Mouse (Mus musculus) kidney, embryonic 15.5 days (tissue): ENCODE data around the gene Rapgefl1. TPM values are rescaled to one million over a fixed set of nuclear protein-coding genes. Genes with fewer than 3 reads are reported as not detected.
A peak's percentile ranks its signal among the peaks of the same experiment; 100 is the strongest.

Source experiments
- ATAC-seq: fragments of 200-750 bp; cut with Nextera tagmentation; replicated peaks from 2 replicates; pipeline ENCODE4 v1.8.0; 2017; ENCODE audit warnings: moderate TSS enrichment; ENCODE audit not compliant: low FRiP score
- H3K27ac ChIP-seq: fragments of 300-500 bp; sonication (generic); 2 replicates; pipeline ENCODE4 v1.5.1; 2015; ENCODE audit warnings: mild to moderate bottlenecking, inconsistent platforms
- H3K27me3 ChIP-seq: fragments of 300-500 bp; sonication (generic); 2 replicates; pipeline ENCODE4 v1.6.1; 2015; ENCODE audit warnings: inconsistent platforms
- H3K36me3 ChIP-seq: fragments of 300-500 bp; sonication (generic); 2 replicates; pipeline ENCODE4 v1.6.1; 2015; ENCODE audit warnings: inconsistent platforms
- H3K4me1 ChIP-seq: fragments of 300-500 bp; sonication (generic); 2 replicates; pipeline ENCODE4 v1.6.1; 2015; ENCODE audit warnings: inconsistent platforms
- H3K4me2 ChIP-seq: fragments of 300-500 bp; sonication (generic); 2 replicates; pipeline ENCODE4 v1.6.1; 2015; ENCODE audit warnings: moderate library complexity, mild to moderate bottlenecking, inconsistent platforms
- H3K4me3 ChIP-seq: fragments of 300-500 bp; sonication (generic); replicated peaks from 2 replicates; pipeline ENCODE4 v1.5.1; 2015; ENCODE audit warnings: mild to moderate bottlenecking, inconsistent platforms
- H3K9ac ChIP-seq: fragments of 300-500 bp; sonication (generic); 2 replicates; pipeline ENCODE4 v1.6.1; 2015; ENCODE audit warnings: mild to moderate bottlenecking, inconsistent platforms
- H3K9me3 ChIP-seq: fragments of 300-500 bp; sonication (generic); replicated peaks from 2 replicates; pipeline ENCODE4 v1.6.1; 2016; ENCODE audit warnings: inconsistent platforms
- WGBS: fragments of 180-500 bp; shearing (Covaris S2); methylation state at CpG from one replicate; pipeline ENCODE4 v1.1.7; 2015; ENCODE audit warnings: mixed read lengths; 5-methylcytosine and 5-hydroxymethylcytosine counted together
- polyA plus RNA-seq: library from polyadenylated mRNA; unstranded; fragments of >200 nt; fragmentation: Nextera tagmentation; extraction: Ambion mirVana; gene quantifications from 2 replicates; pipeline ENCODE4 v1.2.1, GENCODE M21; 2015

Gene Rapgefl1
- polyA plus RNA-seq, 1 experiment from 2014 or later = 1.7 TPM

DNA sequence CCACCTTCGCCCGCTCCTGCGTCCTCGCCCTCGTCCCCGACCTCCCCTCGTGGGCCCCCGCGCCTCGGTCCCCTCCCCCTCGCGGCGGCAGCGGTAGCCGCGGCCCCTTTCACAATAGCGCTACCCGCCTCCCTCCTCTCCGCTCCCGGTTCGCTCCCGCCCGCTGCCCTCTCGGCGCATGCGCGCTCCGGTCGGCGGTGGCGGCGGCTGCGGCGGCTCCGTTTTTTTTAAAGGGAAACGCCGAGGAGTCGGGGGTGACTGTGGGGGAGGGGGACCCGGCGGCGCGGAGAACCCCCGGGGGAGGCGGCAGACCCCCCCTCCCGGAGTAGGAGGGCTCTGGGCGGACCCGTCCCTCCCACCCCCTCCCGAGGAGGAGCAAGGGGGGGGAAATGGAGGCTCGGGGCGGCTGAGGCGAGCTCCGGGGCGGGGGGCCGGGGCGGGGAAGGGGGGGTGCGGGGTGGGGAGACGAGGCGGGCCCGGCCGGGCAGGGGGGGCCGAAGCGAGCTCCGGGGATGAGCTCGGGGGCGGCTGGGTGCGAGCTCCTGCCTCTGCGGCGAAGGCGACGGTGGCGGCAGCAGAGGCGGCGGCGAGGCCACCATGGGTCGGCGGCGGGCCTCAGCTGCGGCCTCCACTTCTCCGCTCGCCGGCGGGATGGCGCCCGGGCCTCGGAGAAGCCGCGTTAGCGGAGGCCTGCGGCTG, 41.4 kb upstream of the Rapgefl1 start, which contains the start of gene Msl1:
Gene Msl1, plus strand, starts transcription at position 502 of the 699 bp plus-strand sequence.
- H3K27me3 ChIP-seq = no peaks in the 10 kb centered on the region
- under 1% methylated on average over 69 of the region's 89 CpGs for WGBS
- peaks cover 23% of the 10 kb centered on the region for H3K36me3 ChIP-seq
- H3K4me2 ChIP-seq = peak within 1 kb of the TSS; percentile 77
- no peaks in the 10 kb centered on the region for H3K9me3 ChIP-seq
- H3K27ac ChIP-seq = peak within 1 kb of the TSS; percentile 100
- H3K9ac ChIP-seq = peak within 1 kb of the TSS; percentile 100
- ATAC-seq = peak; percentile 64
- H3K4me1 ChIP-seq = peaks cover 43% of the 10 kb centered on the region
- peak within 1 kb of the TSS; percentile 100 for H3K4me3 ChIP-seq

DNA sequence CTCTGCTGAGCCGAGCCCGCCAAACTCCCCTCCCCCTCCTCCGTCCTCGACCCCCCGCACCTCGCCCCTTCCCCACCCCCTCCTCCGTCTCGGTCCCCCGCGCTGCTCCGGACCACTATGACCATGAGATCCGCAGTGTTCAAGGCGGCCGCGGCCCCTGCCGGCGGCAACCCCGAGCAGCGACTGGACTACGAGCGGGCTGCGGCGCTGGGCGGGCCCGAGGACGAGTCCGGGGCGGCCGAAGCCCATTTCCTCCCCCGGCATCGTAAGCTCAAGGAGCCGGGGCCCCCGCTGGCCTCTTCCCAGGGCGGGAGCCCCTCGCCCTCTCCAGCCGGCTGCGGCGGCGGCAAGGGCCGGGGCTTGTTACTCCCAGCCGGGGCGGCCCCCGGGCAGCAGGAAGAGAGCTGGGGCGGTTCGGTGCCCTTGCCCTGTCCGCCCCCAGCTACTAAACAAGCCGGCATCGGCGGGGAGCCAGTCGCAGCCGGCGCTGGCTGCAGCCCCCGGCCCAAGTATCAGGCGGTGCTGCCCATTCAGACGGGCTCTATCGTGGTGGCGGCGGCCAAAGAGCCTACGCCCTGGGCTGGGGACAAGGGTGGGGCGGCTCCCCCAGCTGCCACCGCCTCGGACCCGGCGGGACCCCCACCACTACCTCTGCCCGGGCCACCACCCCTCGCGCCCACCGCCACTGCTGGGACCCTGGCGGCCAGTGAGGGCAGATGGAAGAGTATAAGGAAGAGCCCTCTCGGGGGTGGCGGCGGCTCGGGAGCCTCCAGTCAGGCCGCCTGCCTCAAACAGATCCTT, 40.7 kb upstream of the Rapgefl1 start:
- H3K4me1 ChIP-seq = peaks cover 43% of the 10 kb centered on the region
- peaks cover 30% of the 10 kb centered on the region for H3K36me3 ChIP-seq
- peak overlapping the region; percentile 100 for H3K4me3 ChIP-seq
- peak; percentile 33 for ATAC-seq
- no peaks in the 10 kb centered on the region for H3K9me3 ChIP-seq
- no peaks in the 10 kb centered on the region for H3K27me3 ChIP-seq
- WGBS = under 1% methylated on average over 68 of the region's 74 CpGs
- H3K9ac ChIP-seq = peak overlapping the region; percentile 100
- H3K4me2 ChIP-seq = peak overlapping the region; percentile 77
- peak overlapping the region; percentile 100 for H3K27ac ChIP-seq

DNA sequence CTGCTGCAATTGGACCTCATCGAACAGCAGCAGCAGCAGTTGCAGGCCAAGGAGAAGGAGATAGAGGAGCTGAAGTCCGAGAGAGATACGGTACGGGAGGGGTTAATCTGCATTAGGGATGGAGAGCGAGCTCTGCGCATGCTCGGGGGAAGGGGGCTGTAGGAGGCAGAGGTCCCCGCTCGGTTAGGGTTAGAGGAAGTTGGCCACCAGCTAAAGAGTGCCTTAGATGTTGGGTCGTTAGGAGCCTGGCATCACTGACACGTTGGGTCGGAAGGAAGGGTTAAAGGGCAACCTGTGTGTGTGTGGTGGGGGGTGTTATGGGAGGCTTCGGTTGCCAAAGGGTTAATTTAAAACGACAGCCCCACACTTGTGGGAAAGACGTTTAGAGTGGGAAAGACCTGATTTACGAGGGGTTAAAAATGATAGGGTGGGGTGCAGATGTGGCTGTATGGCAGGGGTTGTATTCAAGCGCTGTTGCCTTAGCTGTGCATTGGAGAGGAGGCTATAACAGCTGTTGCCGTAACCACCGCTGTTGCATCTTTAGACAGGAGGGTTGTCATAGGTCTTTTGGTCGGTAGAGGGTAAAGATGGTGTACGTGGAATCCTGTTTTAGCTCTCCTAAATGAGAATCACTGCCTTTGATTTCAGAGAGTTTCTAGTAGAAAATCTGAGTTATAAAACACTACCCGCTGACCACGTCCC, 39.9 kb upstream of the Rapgefl1 start:
- Histone ChIP-seq H3K9me3 (no peaks in the 10 kb centered on the region), H3K4me1 (peaks cover 46% of the 10 kb centered on the region), H3K4me3 (peak overlapping the region; percentile 100), H3K36me3 (peaks cover 38% of the 10 kb centered on the region), H3K4me2 (peak overlapping the region; percentile 77), H3K9ac (peak overlapping the region; percentile 100), H3K27me3 (no peaks in the 10 kb centered on the region), H3K27ac (peak overlapping the region; percentile 100)
- 1% methylated on average over 23 of the region's 23 CpGs for WGBS
- ATAC-seq = peak; percentile 22; the same call in 1 of the 2 replicates

DNA sequence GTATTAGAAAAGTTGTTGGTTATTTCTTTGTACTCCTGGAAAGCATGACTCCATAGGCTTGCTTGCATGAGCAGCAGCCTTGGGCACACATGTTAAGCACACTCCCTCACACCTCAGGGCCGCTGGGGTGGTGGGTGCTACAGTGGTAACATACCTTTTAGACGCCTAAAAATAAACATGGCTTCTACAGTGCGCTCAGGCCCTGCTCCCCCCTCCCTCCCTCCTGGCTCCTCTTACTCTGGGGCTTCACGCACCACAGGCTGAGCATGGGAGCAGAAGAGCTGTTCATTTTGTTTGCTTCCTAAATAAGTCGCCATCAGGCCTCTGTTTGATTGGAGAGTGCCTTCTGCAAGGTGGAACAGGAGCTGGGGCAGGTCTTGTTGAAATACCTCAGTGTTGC, 39.3 kb upstream of the Rapgefl1 start:
- Histone ChIP-seq H3K9me3 (no peaks in the 10 kb centered on the region), H3K4me3 (peak overlapping the region; percentile 100), H3K9ac (peak overlapping the region; percentile 100), H3K27me3 (no peaks in the 10 kb centered on the region), H3K27ac (peak overlapping the region; percentile 100), H3K36me3 (peaks cover 44% of the 10 kb centered on the region), H3K4me2 (peak overlapping the region; percentile 77), H3K4me1 (peaks cover 42% of the 10 kb centered on the region)
- no peak for ATAC-seq
- under 1% methylated on average over 5 of the region's 5 CpGs for WGBS

DNA sequence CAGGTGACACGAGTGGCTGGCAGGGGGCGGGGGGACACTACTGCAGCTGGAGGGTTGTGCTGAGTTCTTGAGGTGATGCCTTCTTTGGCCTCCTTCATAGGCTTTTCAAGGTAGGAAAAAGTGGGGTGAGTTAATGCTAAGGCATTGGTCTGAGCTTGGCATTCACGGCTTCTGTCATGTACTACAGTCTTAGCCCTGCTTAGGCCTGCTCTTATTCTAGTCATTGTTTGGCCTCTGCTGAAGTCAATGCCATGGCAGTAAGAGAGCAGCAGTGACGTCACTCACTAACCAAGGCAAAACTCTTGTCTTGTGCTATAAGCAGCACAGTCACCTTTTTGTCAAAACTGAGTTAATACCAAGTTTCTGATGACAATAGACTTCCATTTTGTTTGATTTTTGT, 38.7 kb upstream of the Rapgefl1 start:
- peaks cover 50% of the 10 kb centered on the region for H3K36me3 ChIP-seq
- ATAC-seq = no peak
- H3K4me1 ChIP-seq = peaks cover 36% of the 10 kb centered on the region
- H3K4me2 ChIP-seq = peak overlapping the region; percentile 77
- H3K9ac ChIP-seq = peak overlapping the region; percentile 100
- no peaks in the 10 kb centered on the region for H3K9me3 ChIP-seq
- peak overlapping the region; percentile 100 for H3K4me3 ChIP-seq
- H3K27me3 ChIP-seq = no peaks in the 10 kb centered on the region
- H3K27ac ChIP-seq = peak overlapping the region; percentile 100
- 39% methylated on average over 4 of the region's 4 CpGs for WGBS

GRCm38 (mm10) chr11:98804605-98805004, 32.0 kb upstream of the Rapgefl1 start, which contains the start of gene Casc3:
Gene Casc3, plus strand, starts transcription at chr11:98804905.
- no peak for ATAC-seq
- H3K27ac ChIP-seq = no peak within 1 kb of the TSS
- no peaks in the 10 kb centered on the region for H3K9me3 ChIP-seq
- H3K27me3 ChIP-seq = no peaks in the 10 kb centered on the region
- no peak within 1 kb of the TSS for H3K9ac ChIP-seq
- 0 out of 2 replicates have a peak, but pooled peaks cover 17% of the 10 kb centered on the region for H3K4me1 ChIP-seq
- no peak within 1 kb of the TSS for H3K4me3 ChIP-seq
- H3K4me2 ChIP-seq = no peak within 1 kb of the TSS
- H3K36me3 ChIP-seq = peaks cover 91% of the 10 kb centered on the region
- WGBS = 89% methylated on average over 5 of the region's 5 CpGs

DNA sequence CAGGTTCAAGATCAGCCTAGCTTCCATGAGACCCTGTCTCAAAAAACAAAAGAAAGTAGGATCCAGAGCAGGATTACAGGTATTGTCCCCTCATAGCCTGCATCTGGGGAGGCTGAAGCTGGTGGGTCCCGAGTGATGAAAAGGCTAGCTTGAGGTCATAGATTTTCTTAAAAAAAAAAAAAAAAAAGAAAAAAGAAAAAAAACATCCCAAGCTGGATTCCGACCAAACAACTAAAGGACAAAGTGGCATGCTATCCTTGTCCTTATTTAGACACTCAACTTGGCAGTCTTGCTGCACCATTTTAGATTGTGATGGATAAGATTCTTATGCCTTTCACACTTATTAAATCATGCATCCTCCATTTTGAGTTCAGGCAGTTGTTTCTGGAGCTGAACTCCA, 28.2 kb upstream of the Rapgefl1 start:
- Histone ChIP-seq H3K27ac (peak overlapping the region; percentile 99), H3K27me3 (no peaks in the 10 kb centered on the region), H3K9me3 (no peaks in the 10 kb centered on the region), H3K4me1 (peaks cover 29% of the 10 kb centered on the region), H3K9ac (no peak overlapping the region), H3K36me3 (peaks cover 77% of the 10 kb centered on the region), H3K4me3 (peak overlapping the region; percentile 91), H3K4me2 (peak overlapping the region; percentile 68)
- 58% methylated on average over 2 of the region's 2 CpGs for WGBS
- no peak for ATAC-seq

GRCm38 (mm10) chr11:98809457-98810290, 26.9 kb upstream of the Rapgefl1 start:
- peaks cover 29% of the 10 kb centered on the region for H3K4me1 ChIP-seq
- ATAC-seq = peak; percentile 99
- H3K36me3 ChIP-seq = peaks cover 76% of the 10 kb centered on the region
- peak overlapping the region; percentile 99 for H3K27ac ChIP-seq
- peak overlapping the region; percentile 68 for H3K4me2 ChIP-seq
- H3K4me3 ChIP-seq = peak overlapping the region; percentile 91
- no peaks in the 10 kb centered on the region for H3K27me3 ChIP-seq
- H3K9me3 ChIP-seq = no peaks in the 10 kb centered on the region
- peak overlapping the region; percentile 96 for H3K9ac ChIP-seq
- 0% methylated on average over 84 of the region's 84 CpGs for WGBS

GRCm38 (mm10) chr11:98810686-98811085, 25.9 kb upstream of the Rapgefl1 start:
- Histone ChIP-seq H3K36me3 (peaks cover 74% of the 10 kb centered on the region), H3K27ac (peak overlapping the region; percentile 99; the same call in 1 of the 2 replicates), H3K9me3 (no peaks in the 10 kb centered on the region), H3K4me2 (peak overlapping the region; percentile 68), H3K4me1 (peaks cover 24% of the 10 kb centered on the region), H3K27me3 (no peaks in the 10 kb centered on the region), H3K4me3 (peak overlapping the region; percentile 91), H3K9ac (peak overlapping the region; percentile 96; the same call in 1 of the 2 replicates)
- 64% methylated on average over 7 of the region's 7 CpGs for WGBS
- no peak for ATAC-seq

GRCm38 (mm10) chr11:98816706-98817239, 19.8 kb upstream of the Rapgefl1 start:
- no peaks in the 10 kb centered on the region for H3K9me3 ChIP-seq
- no peak overlapping the region for H3K27ac ChIP-seq
- ATAC-seq = no peak
- peaks cover 96% of the 10 kb centered on the region for H3K36me3 ChIP-seq
- H3K4me2 ChIP-seq = no peak overlapping the region
- no peak overlapping the region for H3K4me3 ChIP-seq
- no peaks in the 10 kb centered on the region for H3K27me3 ChIP-seq
- no peak overlapping the region for H3K9ac ChIP-seq
- no peaks in the 10 kb centered on the region for H3K4me1 ChIP-seq
- 89% methylated on average over 1 of the region's 1 CpGs for WGBS

DNA sequence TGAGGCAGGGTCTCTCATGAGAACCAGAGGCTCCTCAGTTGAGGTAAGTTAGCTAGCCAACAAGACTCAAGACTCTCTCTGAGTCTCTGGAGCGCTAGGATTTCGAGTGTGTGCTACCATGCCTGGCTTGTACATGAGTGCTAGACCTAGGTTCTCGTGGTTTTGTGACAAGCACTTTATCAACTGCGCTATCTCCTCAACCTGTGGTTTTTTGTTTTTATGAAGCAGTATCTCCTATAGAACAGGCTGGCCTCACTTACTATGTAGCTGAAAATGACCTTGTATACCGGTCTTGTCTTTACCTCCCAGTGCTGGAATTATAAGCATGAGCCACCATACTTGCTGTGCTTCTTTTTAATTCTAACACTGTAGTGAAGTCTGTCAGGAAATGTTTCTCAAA, 15.6 kb upstream of the Rapgefl1 start:
- Histone ChIP-seq H3K9ac (no peak overlapping the region), H3K36me3 (peaks cover 99% of the 10 kb centered on the region), H3K27me3 (no peaks in the 10 kb centered on the region), H3K9me3 (no peaks in the 10 kb centered on the region), H3K4me3 (no peak overlapping the region), H3K4me2 (no peak overlapping the region), H3K27ac (no peak overlapping the region), H3K4me1 (no peaks in the 10 kb centered on the region)
- WGBS = 94% methylated on average over 5 of the region's 5 CpGs
- no peak for ATAC-seq
